Mouse (Mus musculus) lung, adult 2 months (tissue): ENCODE data around the gene Mef2d.

Experiments used
- CTCF ChIP-seq: fragments of 200-500 bp; IDR thresholded peaks from 2 replicates; pipeline ENCODE4 v1.5.1; 2011; ENCODE audit warnings: mild to moderate bottlenecking, low read length, control low read depth; ENCODE audit not compliant: insufficient read depth
- POLR2A ChIP-seq: fragments of 200-500 bp; IDR thresholded peaks from 2 replicates; pipeline ENCODE4 v1.6.1; 2011; ENCODE audit warnings: low read depth, mild to moderate bottlenecking, control low read depth, low read length, borderline replicate concordance; ENCODE audit errors: extremely low read depth

DNA sequence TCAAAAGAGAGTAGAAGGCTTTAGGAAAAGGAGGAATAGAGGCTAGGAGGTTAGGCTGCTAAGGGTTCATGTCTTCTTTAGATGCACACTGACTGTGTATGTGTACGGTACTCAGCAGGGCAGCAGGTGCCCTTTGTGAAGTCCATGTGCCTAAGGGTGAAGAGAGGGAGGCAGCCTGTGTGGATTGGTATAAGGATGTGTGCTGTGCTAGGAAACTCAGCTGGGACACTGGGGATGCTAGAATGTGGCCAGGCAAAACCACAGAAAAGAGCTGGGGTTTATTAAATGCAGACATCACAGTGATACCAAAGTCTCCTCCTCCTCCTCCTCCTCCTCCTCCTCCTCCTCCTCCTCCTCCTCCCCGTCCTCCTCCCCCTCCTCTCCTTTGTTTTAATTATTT is 75.5 kb downstream of the Mef2d start:
- TF ChIP-seq POLR2A (no peak), CTCF (no peak)
